Mouse (Mus musculus): ENCODE measurements at regions not wholly inside any gene's neighbourhood (a gene's known extent, or its start where the extent isn't known, plus 50 kb on each side); places are given as distances from the start of the nearest gene placed in this dataset.

DNA sequence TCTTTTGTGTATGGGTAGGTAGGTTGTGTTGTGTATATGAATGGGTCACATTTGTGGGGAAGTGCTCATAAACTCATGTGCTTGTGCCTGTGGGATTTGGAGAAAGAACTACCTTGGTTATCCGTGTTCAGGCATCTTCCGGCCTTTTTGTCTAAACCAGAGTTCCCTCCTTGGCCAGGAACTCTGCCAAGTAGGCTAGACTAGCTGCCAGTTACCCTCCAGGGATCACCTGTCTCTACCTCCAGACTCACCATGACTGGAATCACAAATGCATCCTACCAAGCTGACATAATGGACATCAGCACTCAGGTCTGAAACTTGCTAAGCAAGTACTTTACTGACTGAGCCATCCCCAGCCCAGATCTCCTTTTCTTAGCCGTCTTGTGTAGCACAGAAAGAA, 97.6 kb upstream of the Nrp1 start:
- TF ChIP-seq JUND (IDR thresholded peaks at IDR 0.05; ENCODE audit: low read depth, low read length) (no peak), BHLHE40 (IDR thresholded peaks at IDR 0.05; ENCODE audit: borderline replicate concordance, low read depth, low read length) (no peak)
- DNase-seq (ENCODE audit: low read depth, low spot score), result no peak
- Histone ChIP-seq H3K9ac (ENCODE audit: control insufficient read depth, low read depth, low read length, poor library complexity, severe bottlenecking) (no peak overlapping the region), H3K4me3 (ENCODE audit: control insufficient read depth in 1 of 2, insufficient read depth in 1 of 2, low read depth in 2 of 2, low read length in 2 of 2) (no peak overlapping the region), H3K27me3 (ENCODE audit: control insufficient read depth in 1 of 2, insufficient read depth in 2 of 2, low read length in 2 of 2) (no peaks in the 10 kb centered on the region), H3K9me3 (replicated peaks; ENCODE audit: insufficient read depth, low read length) (no peaks in the 10 kb centered on the region), H3K27ac (ENCODE audit: control insufficient read depth, low read depth, low read length) (no peak overlapping the region), H3K36me3 (ENCODE audit: control insufficient read depth in 1 of 2, insufficient read depth in 2 of 2, low read length in 2 of 2) (no peaks in the 10 kb centered on the region), H3K4me1 (ENCODE audit: control insufficient read depth in 1 of 2, insufficient read depth in 2 of 2, low read length in 2 of 2) (no peaks in the 10 kb centered on the region), H3K79me2 (ENCODE audit: control insufficient read depth, insufficient read depth, low read length, poor library complexity) (no peaks in the 10 kb centered on the region)

GRCm38 (mm10) chr8:128261367-128261766, 97.0 kb upstream of the Nrp1 start:
- Histone ChIP-seq H3K27ac (ENCODE audit: control insufficient read depth, low read depth, low read length) (no peak overlapping the region), H3K27me3 (ENCODE audit: control insufficient read depth in 1 of 2, insufficient read depth in 2 of 2, low read length in 2 of 2) (no peaks in the 10 kb centered on the region), H3K9ac (ENCODE audit: control insufficient read depth, low read depth, low read length, poor library complexity, severe bottlenecking) (no peak overlapping the region), H3K9me3 (replicated peaks; ENCODE audit: insufficient read depth, low read length) (no peaks in the 10 kb centered on the region), H3K36me3 (ENCODE audit: control insufficient read depth in 1 of 2, insufficient read depth in 2 of 2, low read length in 2 of 2) (no peaks in the 10 kb centered on the region), H3K4me3 (ENCODE audit: control insufficient read depth in 1 of 2, insufficient read depth in 1 of 2, low read depth in 2 of 2, low read length in 2 of 2) (no peak overlapping the region), H3K4me1 (ENCODE audit: control insufficient read depth in 1 of 2, insufficient read depth in 2 of 2, low read length in 2 of 2) (no peaks in the 10 kb centered on the region), H3K79me2 (ENCODE audit: control insufficient read depth, insufficient read depth, low read length, poor library complexity) (no peaks in the 10 kb centered on the region)
- TF ChIP-seq CHD1 (IDR thresholded peaks at IDR 0.05; ENCODE audit: low read depth, low read length), result no peak
- TF ChIP-seq ZKSCAN1 (IDR thresholded peaks at IDR 0.05; ENCODE audit: low read depth, low read length), result no peak
- TF ChIP-seq ELF1 (IDR thresholded peaks at IDR 0.05; ENCODE audit: low read depth, low read length), result no peak
- TF ChIP-seq JUND (IDR thresholded peaks at IDR 0.05; ENCODE audit: low read depth, low read length), result no peak
- no peak for TF ChIP-seq MAFK (IDR thresholded peaks at IDR 0.05; ENCODE audit: borderline replicate concordance, low read depth, low read length)
- no peak for TF ChIP-seq POLR2AphosphoS2 (IDR thresholded peaks at IDR 0.05; ENCODE audit: low read length)
- TF ChIP-seq TCF12 (IDR thresholded peaks at IDR 0.05; ENCODE audit: low read depth, low read length), result no peak
- TF ChIP-seq MAZ (IDR thresholded peaks at IDR 0.05; ENCODE audit: low read depth, low read length), result no peak
- TF ChIP-seq USF2 (IDR thresholded peaks at IDR 0.05; ENCODE audit: borderline replicate concordance in 1 of 2, insufficient read depth in 1 of 2, low read depth in 1 of 2, low read length in 2 of 2), result no peak
- no peak for TF ChIP-seq UBTF (IDR thresholded peaks at IDR 0.05; ENCODE audit: borderline replicate concordance, insufficient read depth, low read depth, low read length)
- no peak for TF ChIP-seq CTCF (IDR thresholded peaks at IDR 0.05 in 2 of 3, conservative IDR thresholded peaks at IDR 0.05 in 1 of 3; ENCODE audit: control insufficient read depth in 1 of 3, insufficient read depth in 1 of 3, low read depth in 2 of 3, low read length in 3 of 3, poor library complexity in 1 of 3, severe bottlenecking in 1 of 3)
- no peak for TF ChIP-seq E2F4 (IDR thresholded peaks at IDR 0.05; ENCODE audit: borderline replicate concordance, low read depth, low read length)
- TF ChIP-seq MXI1 (IDR thresholded peaks at IDR 0.05; ENCODE audit: low read depth, low read length), result no peak
- TF ChIP-seq HCFC1 (IDR thresholded peaks at IDR 0.05; ENCODE audit: low read depth, low read length), result no peak
- no peak for TF ChIP-seq MYB (IDR thresholded peaks at IDR 0.05; ENCODE audit: low read depth, low read length)
- no peak for TF ChIP-seq TBP (IDR thresholded peaks at IDR 0.05; ENCODE audit: low read depth, low read length)
- DNase-seq (ENCODE audit: low read depth, low spot score), result no peak
